Mouse (Mus musculus) hindbrain, embryonic 16.5 days (tissue): Measurements from ENCODE around the gene Hes6. TPM values are rescaled to one million over a fixed set of nuclear protein-coding genes. Genes with fewer than 3 reads are reported as not detected.

Experiments used
- ATAC-seq: fragments of 200-750 bp; cut with Nextera tagmentation; 2 replicates; pipeline ENCODE4 v1.8.0; 2017; ENCODE audit warnings: moderate TSS enrichment, moderate library complexity
- H3K27ac ChIP-seq: fragments of 300-500 bp; sonication (generic); 2 replicates; pipeline ENCODE4 v1.5.1; 2014; ENCODE audit warnings: low read depth, mild to moderate bottlenecking, control low read depth, low read length, moderate library complexity
- H3K27me3 ChIP-seq: fragments of 300-500 bp; sonication (generic); replicated peaks from 2 replicates; pipeline ENCODE4 v1.6.1; 2014; ENCODE audit warnings: low read length; ENCODE audit not compliant: control insufficient read depth, insufficient read depth
- H3K36me3 ChIP-seq: fragments of 300-500 bp; sonication (generic); 2 replicates; pipeline ENCODE4 v1.6.1; 2014; ENCODE audit warnings: mild to moderate bottlenecking, low read length, moderate library complexity, mixed read lengths; ENCODE audit not compliant: control insufficient read depth, insufficient read depth
- H3K4me1 ChIP-seq: fragments of 300-500 bp; sonication (generic); 2 replicates; pipeline ENCODE4 v1.6.1; 2014; ENCODE audit warnings: low read depth, low read length; ENCODE audit not compliant: control insufficient read depth, insufficient read depth
- H3K4me2 ChIP-seq: fragments of 300-500 bp; sonication (generic); 2 replicates; pipeline ENCODE4 v1.6.1; 2014; ENCODE audit warnings: mild to moderate bottlenecking, low read length, control low read depth, moderate library complexity
- H3K4me3 ChIP-seq: fragments of 300-500 bp; sonication (generic); 2 replicates; pipeline ENCODE4 v1.5.1; 2014; ENCODE audit warnings: mild to moderate bottlenecking, low read length, control low read depth, moderate library complexity
- H3K9ac ChIP-seq: fragments of 300-500 bp; sonication (generic); 2 replicates; pipeline ENCODE4 v1.6.1; 2014; ENCODE audit warnings: low read depth, mild to moderate bottlenecking, control low read depth, low read length, moderate library complexity
- H3K9me3 ChIP-seq: fragments of 300-500 bp; sonication (generic); 2 replicates; pipeline ENCODE4 v1.6.1; 2014; ENCODE audit warnings: mild to moderate bottlenecking, low read length, moderate library complexity; ENCODE audit not compliant: control insufficient read depth
- WGBS: fragments of 180-500 bp; shearing (Covaris S2); extraction: QIAGEN DNeasy Blood & Tissue Kit; methylation state at CpG from one replicate; pipeline ENCODE4 v1.1.7; 2014; 5-methylcytosine and 5-hydroxymethylcytosine counted together
- polyA plus RNA-seq: library from polyadenylated mRNA; unstranded; fragments of >200 nt; fragmentation: Nextera tagmentation; extraction: Ambion mirVana; gene quantifications from 2 replicates; pipeline ENCODE4 v1.2.1, GENCODE M21; 2015

The Hes6 gene
- polyA plus RNA-seq, 1 experiment from 2014 or later = 138 TPM

DNA sequence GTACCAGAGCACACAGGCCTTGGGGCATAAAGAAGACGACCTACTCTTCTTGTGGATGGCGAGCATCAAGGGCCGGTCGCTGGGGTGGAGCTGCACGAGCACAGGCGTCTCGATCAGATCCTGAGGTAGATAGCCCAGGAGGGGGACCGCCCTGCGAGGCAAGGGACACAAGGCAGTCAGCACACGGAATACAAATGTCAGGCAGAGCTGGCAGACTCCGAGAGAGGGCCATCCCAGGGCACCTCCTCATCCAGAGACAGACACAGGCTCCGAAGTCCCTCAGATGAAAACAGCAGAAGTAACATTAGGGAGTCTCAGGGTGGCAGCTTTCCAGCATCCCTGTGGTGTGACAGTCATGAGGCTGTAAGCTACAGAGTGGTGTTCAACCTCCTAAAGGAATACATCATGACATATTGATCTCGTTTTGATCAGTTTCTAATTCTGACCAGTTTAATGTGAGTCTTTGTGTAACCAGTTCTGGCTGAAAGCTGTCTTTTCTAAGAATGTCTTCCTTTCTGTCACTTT lies 21.8 kb upstream of the Hes6 start:
- Histone ChIP-seq H3K36me3 (peaks cover 15% of the 10 kb centered on the region), H3K4me2 (no peak overlapping the region), H3K9me3 (no peaks in the 10 kb centered on the region), H3K9ac (no peak overlapping the region), H3K27ac (no peak overlapping the region; the same call in 1 of the 2 replicates), H3K4me3 (no peak overlapping the region), H3K27me3 (no peaks in the 10 kb centered on the region), H3K4me1 (peaks cover 9% of the 10 kb centered on the region)
- 74% methylated on average over 13 of the region's 13 CpGs for WGBS
- no peak for ATAC-seq

DNA sequence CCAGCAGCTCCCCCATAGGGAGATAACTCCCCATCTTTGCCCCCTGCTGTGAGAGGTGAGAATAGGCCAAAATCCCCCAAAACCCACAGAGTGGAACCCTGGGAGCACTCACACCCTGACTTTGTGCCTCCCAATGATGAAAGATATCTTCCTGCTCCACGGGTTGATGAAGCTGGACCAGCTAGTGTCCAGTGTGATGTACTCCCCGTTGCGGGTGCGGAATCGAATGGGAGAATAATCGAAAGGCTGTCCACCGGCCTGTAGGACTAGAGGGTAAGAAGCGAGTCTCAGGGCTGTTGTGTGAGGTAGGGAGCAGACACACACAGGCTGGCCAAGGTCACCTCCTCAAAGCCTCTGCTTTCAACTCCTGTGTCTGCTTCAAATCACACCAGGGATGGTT lies 21.1 kb upstream of the Hes6 start:
- H3K4me1 ChIP-seq = peaks cover 9% of the 10 kb centered on the region
- no peak overlapping the region for H3K9ac ChIP-seq
- no peak overlapping the region for H3K27ac ChIP-seq
- H3K36me3 ChIP-seq = peaks cover 14% of the 10 kb centered on the region
- no peaks in the 10 kb centered on the region for H3K9me3 ChIP-seq
- no peak overlapping the region for H3K4me2 ChIP-seq
- 97% methylated on average over 8 of the region's 8 CpGs for WGBS
- no peak for ATAC-seq
- no peaks in the 10 kb centered on the region for H3K27me3 ChIP-seq
- H3K4me3 ChIP-seq = no peak overlapping the region

DNA sequence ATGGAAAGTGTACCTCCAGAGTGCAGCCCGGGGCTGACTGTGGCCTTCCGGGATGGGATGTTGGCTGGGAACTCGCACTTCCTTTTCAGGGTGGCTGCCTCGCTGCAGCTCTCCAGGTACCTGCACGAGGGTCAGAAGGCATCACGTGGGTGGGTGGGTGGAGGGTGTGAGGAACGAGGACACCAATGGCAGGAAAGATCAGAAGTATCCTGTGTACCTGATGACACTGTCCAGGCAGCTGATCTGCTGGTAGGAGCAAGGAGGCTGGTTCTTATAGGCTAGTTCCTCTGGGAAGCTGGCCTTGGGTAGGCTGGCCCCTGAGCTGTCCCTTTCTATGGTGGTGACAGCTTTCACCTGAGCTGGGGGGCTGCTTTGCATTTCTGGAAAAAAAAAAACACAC lies 16.9 kb upstream of the Hes6 start:
- H3K4me3 ChIP-seq = no peak overlapping the region
- no peaks in the 10 kb centered on the region for H3K9me3 ChIP-seq
- H3K9ac ChIP-seq = no peak overlapping the region
- ATAC-seq = no peak
- H3K36me3 ChIP-seq = peaks cover 17% of the 10 kb centered on the region
- H3K4me1 ChIP-seq = peaks cover 4% of the 10 kb centered on the region
- H3K27me3 ChIP-seq = no peaks in the 10 kb centered on the region
- no peak overlapping the region for H3K27ac ChIP-seq
- 91% methylated on average over 7 of the region's 7 CpGs for WGBS
- no peak overlapping the region for H3K4me2 ChIP-seq

DNA sequence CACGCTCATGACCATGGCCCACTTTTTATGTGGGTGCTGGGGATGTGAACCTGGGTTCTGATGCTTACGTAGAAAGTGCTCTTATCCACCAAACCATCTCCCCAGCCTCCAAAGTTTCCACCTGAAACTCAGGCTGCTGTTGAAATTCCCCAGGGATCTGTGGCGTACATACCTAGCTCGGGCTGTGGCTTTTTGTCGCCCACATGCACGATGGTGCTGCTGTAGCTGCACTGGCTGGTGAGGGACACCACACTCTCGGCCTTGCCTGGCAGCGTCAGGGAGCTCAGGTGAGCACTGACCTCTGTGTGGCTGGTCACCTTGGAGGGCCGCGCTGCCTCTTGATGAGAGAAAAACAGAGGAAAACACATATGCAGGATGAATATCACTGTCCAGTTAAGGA lies 15.4 kb upstream of the Hes6 start:
- no peak overlapping the region for H3K27ac ChIP-seq
- ATAC-seq = no peak
- H3K27me3 ChIP-seq = no peaks in the 10 kb centered on the region
- 93% methylated on average over 10 of the region's 10 CpGs for WGBS
- no peaks in the 10 kb centered on the region for H3K4me1 ChIP-seq
- H3K36me3 ChIP-seq = peaks cover 17% of the 10 kb centered on the region
- H3K4me3 ChIP-seq = no peak overlapping the region
- no peak overlapping the region for H3K9ac ChIP-seq
- no peak overlapping the region for H3K4me2 ChIP-seq
- H3K9me3 ChIP-seq = no peaks in the 10 kb centered on the region

DNA sequence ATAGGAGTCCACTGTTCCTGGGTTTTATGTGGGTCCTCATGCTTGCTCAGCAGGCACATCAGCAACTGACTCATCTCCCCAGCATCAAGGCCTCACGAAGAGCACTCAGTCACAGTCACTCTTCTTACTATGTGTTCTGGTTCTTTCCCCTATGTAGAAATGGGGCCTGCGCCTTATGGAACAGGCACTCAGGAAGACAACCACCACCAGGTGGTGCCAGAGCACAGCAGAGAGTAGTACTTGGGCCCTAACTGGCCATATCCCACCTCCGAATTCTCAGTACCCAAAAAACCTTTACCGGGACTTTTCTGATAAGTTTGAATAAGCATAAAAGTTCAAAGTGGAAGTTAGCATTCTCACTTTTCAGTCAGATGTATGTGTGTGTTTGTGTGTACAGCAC lies 14.8 kb upstream of the Hes6 start:
- Histone ChIP-seq H3K4me1 (no peaks in the 10 kb centered on the region), H3K4me3 (no peak overlapping the region), H3K27me3 (no peaks in the 10 kb centered on the region), H3K36me3 (peaks cover 19% of the 10 kb centered on the region), H3K27ac (no peak overlapping the region), H3K9me3 (no peaks in the 10 kb centered on the region), H3K9ac (no peak overlapping the region), H3K4me2 (no peak overlapping the region)
- ATAC-seq = peak; percentile 78
- 30% methylated on average over 4 of the region's 4 CpGs for WGBS

DNA sequence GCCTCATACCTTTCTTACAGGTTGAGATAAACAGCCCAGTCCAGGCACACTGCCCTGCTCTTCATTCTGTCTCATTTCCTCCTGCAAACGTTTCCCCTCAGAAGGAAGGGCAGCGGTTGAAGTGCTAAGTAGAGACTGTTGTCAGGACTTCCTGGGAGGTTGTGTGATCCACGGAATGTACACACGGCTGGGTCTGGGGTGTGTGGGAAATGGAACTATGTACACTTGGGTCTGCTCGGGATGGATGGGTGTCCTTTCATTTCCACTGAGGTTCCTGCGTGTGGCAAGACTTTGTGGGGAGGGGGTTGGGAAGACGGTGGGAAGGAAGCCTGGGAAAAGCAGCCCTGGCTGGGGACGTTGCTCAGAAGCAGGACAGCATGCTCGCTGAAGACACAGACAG lies 12.6 kb upstream of the Hes6 start:
- no peak overlapping the region for H3K4me2 ChIP-seq
- H3K9ac ChIP-seq = no peak overlapping the region
- no peak overlapping the region for H3K27ac ChIP-seq
- H3K9me3 ChIP-seq = no peaks in the 10 kb centered on the region
- 91% methylated on average over 9 of the region's 9 CpGs for WGBS
- H3K4me1 ChIP-seq = no peaks in the 10 kb centered on the region
- no peak for ATAC-seq
- peaks cover 15% of the 10 kb centered on the region; the same call in 1 of the 2 replicates for H3K36me3 ChIP-seq
- no peaks in the 10 kb centered on the region for H3K27me3 ChIP-seq
- H3K4me3 ChIP-seq = no peak overlapping the region

DNA sequence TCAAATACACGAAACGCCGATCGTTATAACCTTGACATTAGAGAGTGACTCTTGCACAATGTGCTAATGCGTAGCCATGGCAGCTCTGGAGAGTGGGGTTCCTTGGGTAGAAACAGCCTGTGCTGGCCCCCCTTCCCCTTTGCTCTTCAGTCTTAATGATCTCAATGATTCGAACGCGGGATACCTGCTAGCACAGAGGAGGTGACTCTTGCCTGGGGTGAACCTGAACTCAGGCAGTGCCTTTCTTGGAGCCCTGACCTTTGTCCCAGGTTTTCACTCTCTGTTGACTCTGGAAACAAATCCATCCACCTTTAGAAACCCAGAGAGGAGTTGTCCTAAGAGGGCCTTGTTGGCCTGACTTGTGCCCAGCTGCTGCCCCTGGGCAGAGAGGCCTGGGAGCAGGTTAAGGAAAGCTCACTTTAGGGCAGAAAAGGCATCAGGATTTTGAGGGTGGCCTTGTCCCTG lies 6.8 kb upstream of the Hes6 start:
- no peak overlapping the region for H3K4me2 ChIP-seq
- no peak for ATAC-seq
- H3K27ac ChIP-seq = no peak overlapping the region
- no peaks in the 10 kb centered on the region for H3K27me3 ChIP-seq
- no peak overlapping the region for H3K9ac ChIP-seq
- no peaks in the 10 kb centered on the region for H3K4me1 ChIP-seq
- H3K9me3 ChIP-seq = no peaks in the 10 kb centered on the region
- no peak overlapping the region for H3K4me3 ChIP-seq
- WGBS = 88% methylated on average over 8 of the region's 8 CpGs
- H3K36me3 ChIP-seq = peaks cover 10% of the 10 kb centered on the region; the same call in 1 of the 2 replicates

DNA sequence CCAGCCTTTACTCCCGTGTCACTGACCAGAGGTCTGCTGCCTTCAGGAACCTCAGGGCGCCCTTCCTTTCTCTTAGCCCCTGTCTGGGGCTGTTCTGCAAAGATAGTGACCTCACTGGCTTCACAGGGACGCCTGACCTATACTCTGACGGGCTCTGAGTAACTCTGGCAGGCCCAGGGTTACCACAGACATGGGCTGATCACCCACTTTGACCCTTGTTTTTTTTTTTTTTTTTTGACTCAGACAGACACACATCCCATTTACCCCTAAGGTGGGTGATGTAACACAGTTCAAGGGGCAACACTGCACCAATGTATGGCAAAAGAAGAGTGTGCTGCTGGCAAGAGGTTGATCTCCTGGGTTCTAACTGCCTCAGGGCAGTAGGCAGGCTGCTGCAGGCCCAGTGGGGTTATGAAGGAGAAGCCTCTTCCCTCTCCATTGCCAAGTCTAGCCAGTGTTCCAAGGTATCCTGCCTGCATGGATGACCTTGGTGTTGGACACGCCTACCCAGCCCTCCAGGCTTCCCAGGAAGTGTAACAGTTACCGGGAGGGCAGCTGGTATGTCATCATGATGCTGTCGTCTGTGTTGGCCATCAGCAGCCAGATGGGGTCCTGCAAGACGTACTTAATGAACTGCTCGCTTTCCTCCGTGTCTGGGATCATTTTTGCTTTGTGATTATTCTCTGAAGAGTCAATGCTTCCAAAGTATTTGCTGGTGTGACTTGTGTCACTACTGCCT lies 6.2 kb upstream of the Hes6 start:
- Histone ChIP-seq H3K27me3 (no peaks in the 10 kb centered on the region), H3K4me1 (peaks cover 3% of the 10 kb centered on the region; the same call in 1 of the 2 replicates), H3K9ac (no peak overlapping the region), H3K9me3 (no peaks in the 10 kb centered on the region), H3K4me3 (no peak overlapping the region), H3K4me2 (no peak overlapping the region), H3K36me3 (peaks cover 10% of the 10 kb centered on the region; the same call in 1 of the 2 replicates), H3K27ac (no peak overlapping the region)
- WGBS = 60% methylated on average over 10 of the region's 10 CpGs
- ATAC-seq = no peak

DNA sequence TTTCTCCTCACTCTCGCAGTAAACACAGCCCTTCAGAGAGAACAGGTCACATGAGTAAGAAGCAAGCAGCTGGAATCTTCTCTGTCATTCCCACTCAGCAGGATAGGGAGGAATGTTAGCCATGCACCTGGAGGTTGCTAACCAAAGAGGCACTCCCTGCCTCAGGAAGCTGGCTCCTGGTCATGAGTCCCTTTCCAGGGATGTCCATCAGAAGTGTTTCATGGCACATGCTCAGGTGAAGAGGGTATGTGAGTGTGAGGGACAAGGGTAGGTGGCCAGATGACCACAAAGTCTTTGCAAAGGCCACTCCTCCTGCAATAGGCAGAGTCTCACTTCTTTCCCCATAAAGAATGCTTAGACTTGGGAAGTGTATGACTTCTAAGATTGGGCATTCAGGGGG lies 4.2 kb upstream of the Hes6 start:
- no peak overlapping the region for H3K4me2 ChIP-seq
- H3K36me3 ChIP-seq = peaks cover 6% of the 10 kb centered on the region; the same call in 1 of the 2 replicates
- peaks cover 20% of the 10 kb centered on the region for H3K4me1 ChIP-seq
- no peaks in the 10 kb centered on the region for H3K27me3 ChIP-seq
- no peak overlapping the region for H3K9ac ChIP-seq
- no peak overlapping the region for H3K27ac ChIP-seq
- H3K9me3 ChIP-seq = no peaks in the 10 kb centered on the region
- ATAC-seq = no peak
- H3K4me3 ChIP-seq = no peak overlapping the region
- 74% methylated on average over 1 of the region's 1 CpGs for WGBS
